Mouse (Mus musculus) stomach, postnatal 0 days (tissue): ENCODE data around the gene Lum.

Source experiments
- CTCF ChIP-seq: IDR thresholded peaks from 2 replicates; pipeline ENCODE4 v1.5.1; 2016; ENCODE audit warnings: antibody characterized with exemption, low read depth, mild to moderate bottlenecking, moderate library complexity
- EP300 ChIP-seq: optimal IDR thresholded peaks from 2 replicates; pipeline ENCODE3; 2016; ENCODE audit warnings: antibody characterized with exemption

GRCm38 (mm10) chr10:97603256-97603655 lies 38.3 kb downstream of the Lum start:
- no peak for TF ChIP-seq CTCF
- TF ChIP-seq EP300, result no peak
